Mouse (Mus musculus) heart, embryonic 12.5 days (tissue): ENCODE measurements around the gene Ube2j2. TPM values are rescaled to one million over a fixed set of nuclear protein-coding genes. Genes with fewer than 3 reads are reported as not detected.
A peak's percentile ranks its signal among the peaks of the same experiment; 100 is the strongest.

Source experiments
- ATAC-seq: fragments of 200-750 bp; cut with Nextera tagmentation; 2 replicates; pipeline ENCODE4 v1.8.0; 2017; ENCODE audit warnings: moderate TSS enrichment, moderate library complexity; ENCODE audit not compliant: insufficient number of reproducible peaks, low FRiP score
- H3K27ac ChIP-seq: fragments of 300-500 bp; sonication (generic); 2 replicates; pipeline ENCODE4 v1.5.1; 2016; ENCODE audit warnings: mild to moderate bottlenecking, moderate library complexity; ENCODE audit not compliant: poor library complexity, severe bottlenecking
- H3K27me3 ChIP-seq: fragments of 300-500 bp; sonication (generic); replicated peaks from 2 replicates; pipeline ENCODE4 v1.6.1; 2016; ENCODE audit warnings: mild to moderate bottlenecking, moderate library complexity
- H3K36me3 ChIP-seq: fragments of 300-500 bp; sonication (generic); 2 replicates; pipeline ENCODE4 v1.6.1; 2016; ENCODE audit warnings: mild to moderate bottlenecking, moderate library complexity
- H3K4me1 ChIP-seq: fragments of 300-500 bp; sonication (generic); replicated peaks from 2 replicates; pipeline ENCODE4 v1.6.1; 2016; ENCODE audit warnings: mild to moderate bottlenecking
- H3K4me2 ChIP-seq: fragments of 300-500 bp; sonication (generic); 2 replicates; pipeline ENCODE4 v1.6.1; 2016; ENCODE audit warnings: mild to moderate bottlenecking, moderate library complexity
- H3K4me3 ChIP-seq: fragments of 300-500 bp; sonication (generic); 2 replicates; pipeline ENCODE4 v1.5.1; 2016; ENCODE audit warnings: mild to moderate bottlenecking
- H3K9ac ChIP-seq: fragments of 300-500 bp; sonication (generic); 2 replicates; pipeline ENCODE4 v1.6.1; 2016; ENCODE audit warnings: mild to moderate bottlenecking, moderate library complexity
- H3K9me3 ChIP-seq: fragments of 300-500 bp; sonication (generic); replicated peaks from 2 replicates; pipeline ENCODE4 v1.6.1; 2016; ENCODE audit warnings: mild to moderate bottlenecking, moderate library complexity
- WGBS: fragments of 180-500 bp; shearing (Covaris S2); methylation state at CpG from one replicate; pipeline ENCODE4 v1.1.7; 2016; 5-methylcytosine and 5-hydroxymethylcytosine counted together
- polyA plus RNA-seq: library from polyadenylated mRNA; unstranded; fragments of >200 nt; fragmentation: Nextera tagmentation; extraction: Ambion mirVana; gene quantifications from 2 replicates; pipeline ENCODE4 v1.2.1, GENCODE M21; 2016

The Ube2j2 gene
- polyA plus RNA-seq, 1 experiment from 2014 or later = 101 TPM

DNA sequence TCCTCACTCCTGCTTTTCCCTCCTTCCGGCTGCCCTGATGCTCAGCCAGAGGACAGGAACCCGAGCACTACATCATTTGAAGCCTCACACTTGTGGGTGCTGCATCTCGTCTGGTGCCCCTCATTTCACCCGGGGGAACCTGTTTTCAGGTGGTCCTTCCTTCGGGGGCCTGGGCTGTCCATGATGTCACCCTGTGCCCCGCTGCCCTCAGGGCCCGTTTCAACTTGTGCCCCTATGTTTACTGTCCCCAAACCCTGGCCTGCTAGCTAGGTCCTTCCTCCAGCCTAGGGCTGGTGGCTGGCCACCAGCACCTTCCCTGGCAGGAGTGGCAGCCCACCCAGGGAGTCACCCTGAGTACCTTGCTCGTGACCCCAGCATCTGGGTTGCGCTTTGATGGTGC lies 37.5 kb upstream of the Ube2j2 start:
- no peak for ATAC-seq
- whole genome bisulfite sequencing = 84% methylated on average over 9 of the region's 9 CpGs
- H3K27me3 ChIP-seq = no peaks in the 10 kb centered on the region

DNA sequence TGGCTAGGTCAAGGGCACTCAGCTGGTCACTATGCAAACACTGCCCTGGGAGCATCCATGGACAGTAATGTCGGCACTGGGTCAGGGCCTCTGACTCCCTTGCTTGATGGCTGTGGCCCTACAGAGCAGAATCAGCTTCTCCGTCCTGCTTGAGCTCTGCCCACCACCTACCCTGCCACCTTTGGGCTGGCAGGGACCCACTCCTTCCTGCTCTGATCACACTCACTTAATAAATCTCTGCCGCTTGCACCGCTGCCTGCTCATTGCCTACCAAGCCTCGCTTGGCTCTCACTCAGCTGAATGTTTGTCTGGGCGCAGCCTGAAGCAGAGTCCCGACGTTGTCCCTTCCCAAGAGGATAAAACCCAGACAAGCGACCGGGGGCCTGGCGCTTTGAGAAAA lies 36.6 kb upstream of the Ube2j2 start:
- no peaks in the 10 kb centered on the region for H3K9me3 ChIP-seq
- H3K27me3 ChIP-seq = no peaks in the 10 kb centered on the region
- peaks cover 50% of the 10 kb centered on the region for H3K36me3 ChIP-seq
- no peaks in the 10 kb centered on the region; the same call in 1 of the 2 replicates for H3K4me1 ChIP-seq
- H3K4me2 ChIP-seq = no peak overlapping the region
- 0 out of 2 replicates have a peak overlapping the region, but pooled peaks have one; percentile 2 for H3K9ac ChIP-seq
- no peak overlapping the region for H3K27ac ChIP-seq
- H3K4me3 ChIP-seq = no peak overlapping the region
- no peak for ATAC-seq
- WGBS = 82% methylated on average over 11 of the region's 11 CpGs

More for the DNA sequence above, 37.5 kb upstream of the Ube2j2 start:
- peaks cover under 1% of the 10 kb centered on the region for H3K4me1 ChIP-seq
- H3K9me3 ChIP-seq = no peaks in the 10 kb centered on the region
- no peak overlapping the region for H3K27ac ChIP-seq
- no peak overlapping the region for H3K9ac ChIP-seq
- H3K36me3 ChIP-seq = peaks cover 59% of the 10 kb centered on the region
- H3K4me2 ChIP-seq = no peak overlapping the region
- no peak overlapping the region for H3K4me3 ChIP-seq

DNA sequence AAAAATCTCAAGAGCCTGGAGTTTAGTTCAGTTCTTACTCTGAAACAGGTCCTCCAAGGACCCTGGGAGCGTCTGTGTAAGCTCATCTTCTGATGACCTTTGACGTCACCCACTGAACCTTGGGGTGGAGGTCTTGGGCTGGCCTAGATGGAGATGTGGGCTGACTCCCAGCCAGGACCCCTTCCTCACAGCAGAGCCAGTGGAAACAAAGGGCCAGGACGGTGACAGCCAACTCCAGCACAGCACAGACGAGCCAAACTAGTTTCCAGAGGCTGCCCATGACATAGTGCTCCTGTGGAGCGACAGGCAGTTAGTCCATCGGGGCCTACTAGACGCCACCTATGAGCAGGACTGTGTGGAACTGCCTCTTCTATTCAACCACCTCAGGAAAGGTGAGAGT lies 35.4 kb upstream of the Ube2j2 start:
- Histone ChIP-seq H3K4me3 (no peak overlapping the region), H3K4me2 (no peak overlapping the region), H3K9me3 (no peaks in the 10 kb centered on the region), H3K9ac (no peak overlapping the region), H3K4me1 (no peaks in the 10 kb centered on the region), H3K27me3 (no peaks in the 10 kb centered on the region), H3K36me3 (peaks cover 37% of the 10 kb centered on the region), H3K27ac (no peak overlapping the region)
- 77% methylated on average over 7 of the region's 7 CpGs for WGBS
- no peak for ATAC-seq

DNA sequence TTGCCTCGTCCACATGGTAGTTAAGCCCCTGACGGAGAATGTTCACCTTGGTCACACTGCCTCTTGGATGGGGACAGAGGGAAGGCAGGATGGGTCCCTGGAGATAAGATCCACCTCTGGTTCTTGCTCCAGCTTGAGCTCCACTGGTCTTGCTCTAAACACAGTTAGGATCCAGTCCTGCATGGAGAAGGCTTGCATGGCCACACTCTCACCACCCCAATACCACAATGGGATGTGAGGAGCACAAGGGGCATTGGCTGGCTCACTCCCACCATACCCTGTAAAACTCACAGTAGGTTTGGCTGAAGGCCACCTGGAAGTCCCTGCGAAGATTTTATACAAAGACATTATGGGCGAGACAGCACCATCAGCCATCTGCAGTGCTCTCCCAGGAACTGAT lies 34.9 kb upstream of the Ube2j2 start:
- Histone ChIP-seq H3K36me3 (peaks cover 32% of the 10 kb centered on the region), H3K9me3 (no peaks in the 10 kb centered on the region), H3K4me1 (no peaks in the 10 kb centered on the region), H3K9ac (no peak overlapping the region), H3K27ac (no peak overlapping the region), H3K4me3 (no peak overlapping the region), H3K27me3 (no peaks in the 10 kb centered on the region), H3K4me2 (no peak overlapping the region)
- 88% methylated on average over 4 of the region's 4 CpGs for WGBS
- ATAC-seq = no peak

DNA sequence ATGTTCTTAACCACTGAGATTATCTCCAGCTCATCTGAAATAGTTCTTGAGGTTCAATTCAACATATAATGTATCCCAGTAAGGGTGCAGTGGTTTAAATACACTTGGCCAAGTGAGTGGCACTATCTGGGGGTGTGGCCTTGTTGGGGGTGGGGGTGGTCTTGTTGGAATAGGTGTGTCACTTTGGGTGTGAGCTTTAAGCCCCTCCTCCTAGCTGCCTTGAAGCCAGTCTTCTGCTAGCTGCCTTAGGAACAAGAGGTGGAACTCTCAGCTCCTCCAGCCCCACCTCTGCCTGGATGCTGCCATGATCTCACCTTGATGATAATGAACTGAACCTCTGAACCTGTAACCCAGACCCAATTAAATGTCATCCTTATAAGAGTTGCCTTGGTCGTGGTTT lies 11.6 kb upstream of the Ube2j2 start:
- Histone ChIP-seq H3K4me3 (no peak overlapping the region), H3K9me3 (no peaks in the 10 kb centered on the region), H3K4me2 (no peak overlapping the region), H3K4me1 (no peaks in the 10 kb centered on the region), H3K27ac (no peak overlapping the region), H3K36me3 (no peaks in the 10 kb centered on the region), H3K27me3 (peaks cover 21% of the 10 kb centered on the region), H3K9ac (no peak overlapping the region)
- ATAC-seq = no peak
- WGBS = 60% methylated on average over 1 of the region's 1 CpGs

DNA sequence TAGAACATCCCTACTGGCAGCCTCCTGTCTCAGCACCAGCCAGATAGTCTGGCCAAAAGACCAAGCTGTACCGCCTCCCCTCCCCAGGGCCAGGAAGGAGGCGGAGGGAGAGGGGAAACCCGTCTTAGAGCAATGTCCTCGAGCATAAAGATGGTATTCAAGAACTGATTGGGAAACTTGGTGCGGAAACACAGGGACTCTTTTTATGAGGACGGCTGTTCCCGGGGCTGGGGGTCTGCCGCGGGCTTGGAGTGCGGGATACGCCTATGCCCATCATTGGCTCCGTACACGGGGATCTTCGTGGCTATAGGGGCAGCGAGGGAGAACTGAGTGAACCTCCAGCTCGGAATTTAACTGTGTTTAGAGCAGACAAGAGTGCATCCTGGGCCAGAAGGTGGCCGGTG lies 580 bp upstream of the Ube2j2 start:
- H3K9ac ChIP-seq = peak overlapping the region; percentile 79
- H3K27ac ChIP-seq = peak overlapping the region; percentile 79
- H3K4me3 ChIP-seq = peak overlapping the region; percentile 83
- H3K4me1 ChIP-seq = peaks cover 17% of the 10 kb centered on the region
- peak; percentile 17 for ATAC-seq
- H3K36me3 ChIP-seq = peaks cover 12% of the 10 kb centered on the region
- H3K4me2 ChIP-seq = peak overlapping the region; percentile 98
- H3K9me3 ChIP-seq = no peaks in the 10 kb centered on the region
- WGBS = under 1% methylated on average over 17 of the region's 17 CpGs
- H3K27me3 ChIP-seq = peaks cover 3% of the 10 kb centered on the region; the same call in 1 of the 2 replicates

DNA sequence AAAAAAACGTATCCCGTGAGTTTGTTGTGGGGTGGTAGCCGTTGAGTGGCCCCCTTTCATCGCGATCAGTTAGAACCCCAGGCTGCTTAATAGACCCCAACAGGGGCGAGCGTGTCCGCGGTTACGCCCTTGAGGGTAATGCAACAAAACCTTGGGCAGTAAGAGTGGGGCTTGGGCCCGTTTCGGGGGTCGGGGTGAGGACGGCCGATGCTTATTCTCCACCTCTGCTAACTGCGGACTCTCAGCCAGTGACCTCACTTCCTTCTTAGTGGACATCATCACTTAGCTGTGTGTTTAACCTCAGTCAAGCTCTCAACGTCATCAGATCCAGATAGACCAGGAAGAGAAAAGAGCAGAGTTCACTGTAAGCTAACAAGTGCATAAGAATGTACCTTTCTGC lies 640 bp downstream of the Ube2j2 start:
- peak overlapping the region; percentile 98 for H3K4me2 ChIP-seq
- H3K9me3 ChIP-seq = no peaks in the 10 kb centered on the region
- H3K27me3 ChIP-seq = no peaks in the 10 kb centered on the region; the same call in 1 of the 2 replicates
- H3K36me3 ChIP-seq = peaks cover 24% of the 10 kb centered on the region
- peak overlapping the region; percentile 93 for H3K9ac ChIP-seq
- peaks cover 17% of the 10 kb centered on the region for H3K4me1 ChIP-seq
- ATAC-seq = no peak
- WGBS = 1% methylated on average over 17 of the region's 17 CpGs
- H3K27ac ChIP-seq = peak overlapping the region; percentile 46
- peak overlapping the region; percentile 83 for H3K4me3 ChIP-seq

DNA sequence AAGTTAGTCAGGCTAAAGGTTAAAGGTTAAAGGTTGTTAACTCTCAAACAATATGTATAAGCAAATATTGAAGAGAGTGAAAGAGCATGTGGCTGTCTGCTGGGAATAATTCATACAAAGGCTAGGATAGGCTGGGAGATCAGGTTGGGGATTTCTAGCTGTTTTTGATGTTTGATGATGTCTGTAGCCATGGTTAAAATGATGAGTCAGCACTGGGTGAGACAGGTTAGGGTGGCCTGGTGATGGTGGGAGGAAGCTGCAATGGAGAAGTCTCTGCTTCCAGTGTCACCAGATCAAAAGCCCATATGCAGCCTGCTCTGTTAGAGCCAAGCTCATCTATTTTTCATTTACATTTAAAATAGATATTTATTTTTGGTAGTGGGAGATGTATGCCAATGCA lies 3.5 kb downstream of the Ube2j2 start:
- Histone ChIP-seq H3K27me3 (no peaks in the 10 kb centered on the region), H3K36me3 (peaks cover 52% of the 10 kb centered on the region), H3K4me1 (peaks cover 17% of the 10 kb centered on the region), H3K4me2 (no peak overlapping the region), H3K9ac (no peak overlapping the region), H3K4me3 (no peak overlapping the region), H3K9me3 (no peaks in the 10 kb centered on the region), H3K27ac (no peak overlapping the region)
- no peak for ATAC-seq

DNA sequence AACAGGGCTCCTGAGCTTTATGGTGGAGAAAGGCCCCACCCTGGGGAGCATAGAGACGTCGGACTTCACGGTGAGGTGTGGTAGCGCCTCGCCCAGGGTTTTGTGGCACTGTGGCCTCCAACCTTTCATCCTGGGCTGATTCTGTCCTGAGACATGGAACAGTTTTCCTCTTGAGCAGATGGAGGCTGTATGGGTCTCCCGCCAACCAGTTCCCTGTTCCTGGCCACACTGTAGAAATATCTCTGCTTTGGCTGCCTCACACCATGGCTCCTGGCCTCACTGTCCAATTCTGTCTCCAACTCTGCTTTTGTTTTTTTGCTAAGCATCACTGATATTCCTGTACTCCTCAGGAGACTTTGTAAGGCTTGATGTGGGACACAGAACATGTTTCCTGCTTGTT lies 11.9 kb downstream of the Ube2j2 start:
- Histone ChIP-seq H3K4me1 (no peaks in the 10 kb centered on the region), H3K9me3 (no peaks in the 10 kb centered on the region), H3K4me3 (no peak overlapping the region), H3K36me3 (peaks cover 75% of the 10 kb centered on the region), H3K9ac (no peak overlapping the region), H3K27me3 (no peaks in the 10 kb centered on the region), H3K4me2 (no peak overlapping the region), H3K27ac (no peak overlapping the region)
- WGBS = 95% methylated on average over 6 of the region's 6 CpGs
- ATAC-seq = no peak

DNA sequence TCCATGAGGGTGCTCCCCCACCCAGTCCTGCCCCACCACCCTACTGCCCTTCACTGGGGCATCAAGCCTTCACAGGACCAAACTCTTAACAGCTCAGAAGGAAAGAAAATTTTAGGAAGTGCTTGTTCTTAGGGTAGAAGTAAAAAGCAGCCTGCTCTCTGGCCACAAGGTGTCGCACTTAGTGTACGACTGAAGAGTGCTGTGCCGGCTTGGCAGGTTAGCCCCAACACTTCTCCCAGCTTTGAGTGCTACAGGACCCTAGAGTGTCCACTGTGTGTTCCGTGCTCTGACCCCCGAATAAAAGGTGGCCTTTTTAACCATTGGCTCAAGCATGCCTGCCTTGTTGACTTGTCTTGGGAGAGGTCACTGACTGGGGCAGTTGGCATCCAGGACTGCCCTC lies 15.6 kb downstream of the Ube2j2 start:
- Histone ChIP-seq H3K4me3 (no peak overlapping the region), H3K4me1 (peaks cover 24% of the 10 kb centered on the region), H3K9ac (no peak overlapping the region), H3K27me3 (no peaks in the 10 kb centered on the region), H3K36me3 (peaks cover 50% of the 10 kb centered on the region), H3K4me2 (no peak overlapping the region), H3K9me3 (no peaks in the 10 kb centered on the region), H3K27ac (no peak overlapping the region)
- 6% methylated on average over 5 of the region's 5 CpGs for WGBS
- peak; percentile 19; the same call in 1 of the 2 replicates for ATAC-seq

DNA sequence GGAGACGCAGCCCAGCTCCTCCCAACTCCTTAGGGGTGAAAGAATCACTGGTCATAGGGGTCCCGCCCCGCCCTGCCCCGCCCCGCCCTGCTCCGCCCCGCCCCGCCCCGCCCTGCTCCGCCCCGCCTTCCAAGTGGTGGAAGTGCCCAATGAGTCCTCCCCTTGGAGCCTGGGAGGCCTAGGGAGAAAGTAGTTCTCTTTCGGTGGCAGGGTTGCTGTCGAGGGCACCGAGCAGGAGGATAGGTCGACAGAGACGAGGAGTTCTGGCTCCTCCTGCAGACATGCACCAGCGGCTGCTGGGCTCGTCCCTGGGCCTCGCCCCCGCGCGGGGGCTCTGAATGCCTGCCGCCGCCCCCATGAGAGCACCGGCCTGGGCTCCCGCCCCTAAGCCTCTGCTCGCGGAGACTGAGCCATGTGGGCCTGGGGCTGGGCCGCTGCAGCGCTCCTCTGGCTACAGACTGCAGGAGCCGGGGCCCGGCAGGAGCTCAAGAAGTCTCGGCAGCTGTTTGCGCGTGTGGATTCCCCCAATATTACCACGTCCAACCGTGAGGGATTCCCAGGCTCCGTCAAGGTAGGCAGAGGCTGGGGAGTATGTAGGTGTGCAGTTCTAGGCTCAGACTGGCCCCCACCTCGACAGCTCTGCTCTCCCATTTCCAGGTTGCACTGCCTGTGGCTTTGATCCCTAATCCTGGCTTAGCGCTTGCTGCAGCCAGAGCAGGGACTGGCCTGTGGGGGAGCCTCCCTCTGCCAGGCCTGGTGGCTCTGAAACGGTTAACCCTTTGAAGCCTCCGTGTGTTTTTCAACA lies 18.7 kb downstream of the Ube2j2 start, which contains the start of gene C1qtnf12:
Gene C1qtnf12 (plus strand): TSS at position 152 of the 805 bp plus-strand sequence.
- ATAC-seq = peak; percentile 85
- Histone ChIP-seq H3K27me3 (no peaks in the 10 kb centered on the region), H3K4me2 (peak within 1 kb of the TSS; percentile 93), H3K27ac (0 out of 2 replicates have a peak within 1 kb of the TSS, but pooled peaks have one; percentile 3), H3K4me3 (peak within 1 kb of the TSS; percentile 60), H3K36me3 (peaks cover 44% of the 10 kb centered on the region), H3K9me3 (no peaks in the 10 kb centered on the region), H3K4me1 (peaks cover 24% of the 10 kb centered on the region), H3K9ac (peak within 1 kb of the TSS; percentile 79)
- 2% methylated on average over 40 of the region's 42 CpGs for WGBS
